Mouse (Mus musculus): Measurements from ENCODE around the gene Ralgapb. TPM values are rescaled to one million over a fixed set of nuclear protein-coding genes. Genes with fewer than 3 reads are reported as not detected.
"Not testable (repeated sequence)": the region's sequence is repeated elsewhere in the genome, so short reads cannot be mapped to it uniquely, and the experiment has no call there.

Ralgapb gene
- 10 to 100 TPM; 35.3 to 41.3 (median 38.6) TPM for total RNA-seq (2022)

DNA sequence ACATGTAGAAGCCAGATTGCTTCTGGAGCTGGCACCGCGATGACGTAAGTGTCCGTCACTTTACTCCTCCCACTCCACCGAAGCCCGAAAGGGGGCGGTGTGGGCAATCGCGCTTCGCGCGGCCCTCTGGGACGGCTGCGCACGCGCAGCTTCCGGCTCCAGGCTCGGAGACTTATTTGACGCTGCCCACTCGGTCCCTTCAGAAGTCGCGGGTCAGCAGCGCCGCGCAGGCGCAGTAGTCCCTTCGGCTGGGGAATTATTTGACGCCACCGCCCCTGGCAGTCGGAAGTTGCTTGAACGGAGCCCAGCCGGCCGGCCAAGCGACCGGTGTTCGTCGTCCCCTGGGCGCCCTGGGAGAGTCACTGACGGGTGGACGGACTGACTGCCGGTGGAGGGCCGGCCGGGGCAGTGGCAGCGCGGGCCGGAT is at the start of gene Ralgapb:
TSS of gene Ralgapb (plus strand) at position 254 of the 427 bp plus-strand sequence.
- peak; percentile 99 for DNase-seq (ENCODE audit: low spot score)

DNA sequence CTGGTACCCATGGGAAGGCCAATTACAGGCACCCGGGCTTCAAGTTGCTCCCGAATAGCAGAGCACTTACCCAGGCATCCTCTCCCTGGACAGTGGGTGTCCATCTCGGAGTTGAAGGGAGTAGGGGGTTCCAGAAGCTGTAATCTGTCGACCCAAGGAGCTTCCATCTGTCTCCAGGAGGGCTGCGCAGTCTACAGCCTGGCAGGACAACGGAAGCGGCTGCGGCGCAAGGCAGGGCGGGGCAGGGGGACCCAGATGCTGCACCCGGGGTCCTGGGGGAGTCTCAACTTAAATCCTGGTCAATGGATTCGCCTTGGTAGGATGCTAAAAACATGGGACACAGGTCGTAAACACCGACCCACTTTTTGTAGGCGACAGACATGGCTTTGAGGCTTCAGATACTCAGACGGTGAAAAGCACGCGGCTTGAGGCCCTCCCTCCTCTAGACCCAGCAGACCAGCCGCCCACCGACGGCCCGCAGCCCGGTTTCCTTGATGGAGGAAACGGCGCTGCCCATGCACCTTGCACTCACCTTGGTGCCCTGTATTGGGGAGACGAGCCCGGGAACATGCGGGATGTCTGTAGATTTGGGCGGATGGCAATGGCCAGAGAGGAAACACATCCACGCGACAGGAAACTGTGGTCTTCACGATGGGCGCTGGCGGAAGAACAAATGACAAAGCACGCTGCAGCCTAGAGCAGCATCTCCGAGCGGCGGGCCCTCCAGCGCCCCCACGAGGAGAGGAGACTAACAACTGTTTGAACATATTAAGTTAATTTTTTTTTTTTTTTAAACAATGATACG is 48.6 kb upstream of the Ralgapb start:
- peak; percentile 72 for DNase-seq (ENCODE audit: low spot score)

DNA sequence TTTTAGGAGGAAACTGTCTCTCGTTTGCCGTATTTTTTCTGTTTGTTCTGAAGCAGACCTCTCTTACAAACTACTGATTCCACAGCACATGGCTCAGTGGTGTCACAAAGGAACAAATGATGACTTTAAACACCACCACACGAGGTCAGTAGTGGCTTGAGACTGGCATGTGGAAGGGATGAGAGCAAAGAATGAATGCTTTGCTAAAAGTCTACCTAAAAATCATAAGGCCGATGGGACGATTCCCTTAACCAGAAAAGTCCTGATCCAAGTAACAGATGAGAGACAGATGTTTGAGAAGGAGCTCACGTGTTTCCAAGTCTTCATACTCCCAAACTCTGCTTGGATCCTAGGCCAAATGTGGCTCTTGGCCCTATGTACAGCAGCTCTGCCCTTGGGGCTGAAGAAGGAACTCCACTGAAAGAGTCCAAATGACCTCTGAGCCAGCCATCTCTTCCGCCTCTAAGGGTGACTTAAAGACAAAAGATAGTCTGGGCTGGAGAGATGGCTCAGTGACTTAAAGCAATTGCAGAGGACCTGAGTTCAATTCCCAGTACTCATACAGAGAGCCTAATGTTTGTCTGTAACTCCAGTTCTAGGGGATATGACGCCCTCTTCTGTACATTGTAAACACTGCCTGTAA is 47.8 kb upstream of the Ralgapb start:
- no peak for DNase-seq (ENCODE audit: low spot score)

DNA sequence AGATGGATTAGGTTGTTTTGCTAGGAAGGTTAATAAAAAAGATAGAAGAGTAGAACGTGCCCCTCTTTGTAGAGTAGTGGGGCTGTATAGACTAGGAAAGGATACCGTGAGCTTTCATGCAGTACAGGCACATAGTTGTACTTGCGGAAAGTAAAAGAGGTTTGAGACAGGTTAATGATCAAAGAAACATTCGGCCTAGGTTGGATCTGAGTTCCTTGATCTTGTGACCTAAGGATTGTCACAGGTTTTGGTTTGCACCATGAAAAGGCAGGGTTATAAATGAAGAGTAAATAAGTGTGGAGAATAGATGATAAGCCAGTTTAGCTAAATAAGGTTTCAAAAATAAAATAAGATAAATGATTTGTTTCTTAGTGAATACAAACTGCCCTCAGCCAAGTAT is 45.5 kb upstream of the Ralgapb start:
- no peak for DNase-seq (ENCODE audit: low spot score)

DNA sequence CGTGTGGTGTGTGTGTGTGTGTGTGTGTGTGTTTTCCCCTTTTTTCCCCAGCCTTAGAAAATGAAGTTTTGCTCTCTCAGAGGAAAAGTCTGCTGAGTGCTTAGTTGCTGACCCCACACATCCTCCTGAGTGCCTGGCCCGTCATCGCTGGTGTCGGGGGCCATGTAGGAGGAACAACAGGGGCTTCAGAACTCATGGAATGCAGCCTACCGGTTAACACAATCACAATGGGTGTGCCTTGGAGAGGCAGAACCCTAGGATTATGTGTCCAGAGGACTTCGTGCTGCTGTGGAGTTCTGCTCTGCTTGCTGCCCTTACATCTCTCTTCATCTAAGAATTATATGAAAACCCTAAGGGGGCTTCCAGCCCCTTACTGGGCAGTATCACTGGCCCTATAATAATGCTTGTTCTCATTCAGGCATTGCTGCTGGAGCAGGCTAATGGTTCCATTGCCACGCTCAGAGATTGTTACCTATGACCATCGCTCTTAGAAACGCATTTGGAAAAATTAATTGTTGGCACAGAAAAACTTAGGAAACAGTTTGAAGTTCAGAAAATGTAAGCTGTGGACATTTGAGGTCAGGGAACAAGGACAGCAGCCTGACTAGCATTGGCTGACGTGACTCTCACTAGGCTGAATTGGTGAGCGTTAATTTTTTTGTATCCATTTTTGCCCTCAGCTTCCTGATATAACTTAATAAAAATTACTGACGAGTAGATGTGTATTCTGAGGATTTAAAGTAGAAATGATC is 44.4 kb upstream of the Ralgapb start:
- no peak for DNase-seq (ENCODE audit: low spot score)

DNA sequence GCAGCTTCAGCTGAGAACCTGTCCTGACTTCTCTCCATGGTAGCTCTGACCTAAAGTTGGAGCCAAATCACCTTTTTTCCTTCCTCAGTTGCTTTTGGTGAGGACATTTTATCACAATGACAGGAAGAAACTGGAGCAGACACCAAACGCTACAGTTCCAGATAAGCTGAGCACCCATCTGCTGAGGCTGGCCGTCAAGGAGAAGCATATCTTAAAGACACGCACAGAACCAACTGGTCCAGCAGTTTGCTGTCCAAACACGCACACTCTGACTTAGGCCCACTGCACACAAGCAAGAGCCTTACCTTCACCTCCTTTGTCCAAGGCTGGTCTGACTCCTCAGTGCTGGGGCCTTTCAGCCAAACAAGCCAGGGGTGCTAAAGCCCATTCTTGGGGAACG is 42.0 kb upstream of the Ralgapb start:
- DNase-seq (ENCODE audit: low spot score): no peak

DNA sequence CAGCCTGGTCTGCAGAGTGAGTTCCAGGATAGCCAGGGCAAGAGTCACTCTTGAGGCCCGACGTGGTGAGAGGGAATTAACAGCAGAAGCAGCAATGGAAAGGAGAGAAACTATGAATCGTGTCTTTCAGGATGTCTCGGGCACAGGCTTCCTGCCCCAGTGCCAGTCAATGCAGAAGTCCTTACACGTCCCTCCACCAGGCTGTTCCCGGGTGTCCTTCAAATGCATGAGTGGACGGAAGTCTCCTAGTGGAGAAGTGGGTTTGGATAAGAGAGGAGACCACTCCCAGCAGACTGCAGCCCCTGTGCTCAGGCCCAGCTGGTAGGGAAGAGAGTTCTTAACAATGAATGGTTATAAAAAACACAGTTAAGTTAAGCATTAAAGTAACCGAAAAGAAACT is 41.3 kb upstream of the Ralgapb start:
- DNase-seq (ENCODE audit: low spot score): no peak

DNA sequence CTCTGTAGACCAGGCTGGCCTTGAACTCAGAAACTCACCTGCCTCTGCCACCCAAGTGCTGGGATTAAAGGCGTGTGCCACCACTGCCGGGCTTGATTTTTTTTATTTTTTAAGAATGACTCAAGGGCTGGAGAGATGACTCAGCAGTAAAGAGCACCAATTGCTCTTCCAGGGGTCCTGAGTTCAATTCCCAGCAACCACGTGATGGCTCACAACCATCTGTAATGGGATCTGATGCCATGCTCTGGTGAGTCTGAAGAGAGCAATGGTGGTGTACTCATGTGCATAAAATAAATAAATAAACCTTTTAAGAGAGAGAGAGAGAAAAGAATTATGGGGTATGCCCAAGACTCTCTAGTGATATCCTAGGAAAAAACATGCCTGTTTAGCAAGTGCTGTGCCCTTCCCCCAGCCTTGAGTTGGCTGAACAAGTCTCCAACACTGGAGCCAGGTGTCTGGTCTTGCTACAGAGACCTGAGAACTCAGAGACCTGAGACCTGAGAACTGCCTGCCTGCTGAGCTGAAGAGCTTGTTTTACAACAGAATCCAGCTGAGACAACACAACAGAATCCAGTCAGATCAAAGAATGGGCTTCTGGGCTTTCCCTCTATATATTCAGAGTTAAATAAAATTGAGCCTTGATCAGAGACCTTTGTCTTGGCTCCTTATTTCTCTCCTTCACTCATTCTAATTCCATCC is 40.0 kb upstream of the Ralgapb start:
- DNase-seq (ENCODE audit: low spot score): no peak

DNA sequence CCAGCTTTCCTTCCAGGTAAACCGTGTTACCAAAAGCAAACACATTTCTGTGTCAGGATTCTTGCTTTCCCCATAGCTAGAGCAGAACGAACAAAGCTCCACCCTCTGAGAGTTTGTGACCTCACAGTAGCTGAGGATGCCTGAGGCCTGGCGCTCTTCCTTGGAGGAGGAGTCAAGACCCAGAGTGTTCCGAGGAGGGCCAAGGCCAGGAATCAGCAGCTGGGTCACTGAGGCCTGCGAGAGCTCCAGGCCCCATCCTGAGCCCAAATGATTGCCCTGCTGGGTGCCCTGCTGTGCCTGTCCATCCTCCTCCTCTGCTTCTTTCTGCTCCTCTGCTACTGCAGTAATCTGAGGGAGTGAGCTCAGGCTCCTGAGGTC is 39.5 kb upstream of the Ralgapb start:
- DNase-seq (ENCODE audit: low spot score): no peak

DNA sequence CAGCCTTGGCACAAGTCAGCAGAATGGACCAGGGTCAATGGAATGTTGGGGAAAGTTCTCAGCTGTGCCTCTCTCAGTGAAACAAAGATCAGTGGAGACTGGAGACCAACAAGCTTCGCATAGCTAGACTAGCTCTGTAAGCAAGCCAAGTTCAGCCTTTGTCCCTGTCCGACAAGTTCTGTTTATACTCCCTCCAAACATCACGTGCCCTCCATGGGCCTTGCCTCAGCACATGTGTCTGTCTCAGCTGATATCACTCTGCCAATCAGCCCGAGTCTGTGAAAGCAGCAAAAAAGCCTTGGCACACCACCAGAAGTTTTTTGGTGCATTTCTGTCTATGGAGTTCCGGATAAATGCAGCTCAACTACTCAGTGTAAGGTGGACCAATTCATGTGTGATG is 36.6 kb upstream of the Ralgapb start:
- no peak for DNase-seq (ENCODE audit: low spot score)

DNA sequence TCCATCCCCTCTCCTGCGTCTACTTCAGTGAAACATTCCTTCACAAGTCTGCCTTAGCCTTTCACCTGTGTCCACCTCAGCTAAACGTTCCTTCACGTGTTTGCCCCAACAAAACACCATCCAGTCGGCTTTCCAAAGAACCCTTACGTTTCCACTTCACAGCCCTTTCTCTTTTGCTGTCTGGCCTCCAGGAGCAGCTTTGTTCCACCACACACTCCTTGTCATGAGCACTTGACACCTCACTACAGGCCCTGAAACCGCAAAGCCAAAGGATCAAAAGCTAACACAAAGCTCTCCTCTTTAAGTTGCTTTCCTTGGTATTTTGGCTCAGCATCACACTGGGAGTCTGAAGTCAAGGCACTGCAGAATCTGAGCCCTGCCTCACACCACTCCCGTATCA is 36.1 kb upstream of the Ralgapb start:
- no peak for DNase-seq (ENCODE audit: low spot score)

DNA sequence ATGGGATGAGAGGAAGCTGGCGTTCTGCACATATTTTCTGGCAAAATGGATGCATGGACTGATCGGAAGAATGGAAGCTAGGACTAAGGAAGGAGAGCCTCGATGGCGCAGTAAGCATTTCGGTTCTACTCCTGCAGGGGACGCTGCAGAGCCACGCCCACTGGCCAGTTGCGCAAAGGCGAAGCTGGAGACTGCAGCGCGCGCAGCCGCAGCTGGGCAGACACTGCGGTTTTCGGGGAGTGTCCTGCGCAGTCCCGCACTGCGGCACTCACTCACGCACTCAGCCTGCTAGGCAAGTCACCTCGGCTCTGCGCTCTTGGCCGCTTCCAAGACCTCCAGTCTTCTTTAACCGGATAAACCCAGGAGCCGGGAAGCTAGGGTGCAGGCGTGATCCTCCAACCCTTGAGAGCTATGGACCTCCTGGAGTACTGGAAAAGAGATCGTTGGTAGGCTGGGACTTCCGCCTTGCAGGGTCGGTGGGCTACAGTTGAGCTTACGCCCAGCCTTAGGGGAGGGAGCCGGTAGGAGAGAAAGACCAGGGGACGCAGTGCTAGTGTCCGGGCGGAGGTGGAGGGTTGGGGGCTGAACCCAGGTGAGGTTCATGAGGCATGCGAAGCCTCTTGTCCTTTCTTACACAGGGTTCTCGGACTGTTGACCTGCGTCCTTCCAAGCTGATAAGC is 34.1 kb upstream of the Ralgapb start, which contains the start of gene Snhg11:
TSS of gene Snhg11 (plus strand) at position 196 of the 680 bp plus-strand sequence.
- no peak for DNase-seq (ENCODE audit: low spot score)

DNA sequence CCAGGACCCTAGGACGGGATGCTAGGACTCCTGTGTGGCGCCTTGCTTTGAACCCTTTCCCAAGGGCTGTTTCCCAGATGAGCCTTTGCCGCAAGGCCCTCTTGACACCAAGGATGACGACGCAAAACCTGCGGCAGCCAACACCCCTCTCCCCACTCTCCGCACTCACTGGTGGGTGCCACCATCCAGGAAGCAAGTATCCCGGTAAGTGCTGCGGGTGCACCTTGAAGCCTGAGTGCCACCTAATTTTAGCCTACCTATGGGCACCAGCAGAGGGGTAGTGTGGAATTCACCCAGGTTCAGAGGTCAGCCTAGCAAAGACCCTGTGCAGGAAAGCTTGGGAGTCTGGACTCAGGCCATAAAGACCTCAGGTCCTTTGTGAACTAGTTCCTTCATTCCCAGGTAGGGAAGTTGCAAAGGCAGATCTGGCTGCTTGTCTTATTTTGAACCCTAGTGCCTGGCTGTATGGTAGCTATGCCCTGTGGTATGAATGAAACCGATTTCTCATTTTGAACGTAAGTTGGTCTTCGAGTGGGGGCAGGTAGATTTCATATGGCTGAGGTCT is 33.4 kb upstream of the Ralgapb start:
- DNase-seq (ENCODE audit: low spot score): no peak

DNA sequence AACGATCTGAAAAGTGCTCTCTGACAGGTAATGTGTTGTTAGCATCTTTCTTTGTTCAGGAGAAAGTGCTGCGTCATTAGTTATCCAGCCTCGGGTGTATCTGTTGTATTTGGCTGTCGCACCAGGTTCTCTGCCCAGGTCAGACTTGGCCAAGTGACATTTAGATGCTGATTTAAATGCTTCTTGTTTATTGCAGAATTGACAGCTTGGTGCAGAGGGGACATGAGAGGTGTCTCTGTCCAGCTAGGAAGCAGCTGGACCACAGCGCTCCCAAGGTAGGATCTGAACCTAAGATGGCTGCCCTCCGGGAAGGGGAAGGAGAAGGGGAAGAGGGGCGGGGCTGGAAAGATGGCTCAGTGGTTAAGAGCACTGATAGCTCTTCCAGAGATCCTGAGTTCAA is 32.9 kb upstream of the Ralgapb start:
- no peak for DNase-seq (ENCODE audit: low spot score)

DNA sequence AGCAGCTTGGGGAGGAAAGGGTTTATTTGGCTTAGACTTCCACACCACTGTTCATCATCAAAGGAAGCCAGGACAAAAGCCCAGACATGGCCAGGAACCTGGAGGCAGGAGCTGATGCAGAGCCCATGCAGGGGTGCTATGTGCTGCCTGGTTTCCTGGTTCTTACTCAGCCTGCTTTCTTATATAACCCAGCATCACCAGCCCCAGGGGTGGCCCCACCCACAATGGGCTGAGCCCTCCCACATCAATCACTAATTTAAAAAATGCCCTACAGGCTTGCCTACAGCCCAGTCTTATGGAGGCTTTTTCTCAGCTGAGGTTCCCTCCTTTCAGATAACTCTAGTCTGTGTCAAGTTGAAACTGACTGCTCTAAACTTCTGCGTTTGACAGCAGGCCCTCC is 31.8 kb upstream of the Ralgapb start:
- no peak for DNase-seq (ENCODE audit: low spot score)

DNA sequence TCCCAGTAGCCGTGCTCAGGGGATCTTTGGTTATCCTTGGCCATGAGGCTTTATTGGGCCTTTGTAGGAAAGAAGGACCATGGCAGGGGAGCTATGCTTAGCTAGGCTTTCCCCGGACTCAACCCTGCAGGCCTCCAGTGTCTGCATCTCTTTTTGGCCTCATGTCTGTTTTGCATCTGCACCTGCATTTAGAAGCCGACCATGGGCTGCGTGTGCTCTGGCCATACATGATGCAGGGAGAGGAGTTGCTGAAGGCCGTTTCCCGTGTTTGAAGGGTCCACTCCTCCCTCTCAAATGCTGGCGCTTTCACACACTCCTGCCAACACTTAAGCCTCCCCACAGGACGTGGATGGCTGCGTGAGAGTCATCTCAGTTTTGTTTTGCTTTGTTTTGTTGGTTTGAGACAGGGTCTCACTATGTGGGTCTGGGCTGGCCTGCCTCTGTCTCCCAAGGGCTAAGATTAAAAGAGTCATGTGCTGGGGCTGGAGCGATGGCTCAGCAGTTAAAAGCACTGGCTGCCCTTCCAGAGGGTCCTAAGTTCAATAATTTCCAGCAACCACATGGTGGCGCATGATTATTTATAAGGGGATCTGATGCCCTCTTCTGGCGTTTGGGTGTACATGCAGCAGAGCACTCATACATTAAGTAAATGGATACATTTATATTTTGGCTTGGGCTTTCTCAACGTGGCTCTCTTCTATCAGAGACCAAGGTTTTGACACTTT is 30.1 kb upstream of the Ralgapb start:
- DNase-seq (ENCODE audit: low spot score): peak; percentile 35

DNA sequence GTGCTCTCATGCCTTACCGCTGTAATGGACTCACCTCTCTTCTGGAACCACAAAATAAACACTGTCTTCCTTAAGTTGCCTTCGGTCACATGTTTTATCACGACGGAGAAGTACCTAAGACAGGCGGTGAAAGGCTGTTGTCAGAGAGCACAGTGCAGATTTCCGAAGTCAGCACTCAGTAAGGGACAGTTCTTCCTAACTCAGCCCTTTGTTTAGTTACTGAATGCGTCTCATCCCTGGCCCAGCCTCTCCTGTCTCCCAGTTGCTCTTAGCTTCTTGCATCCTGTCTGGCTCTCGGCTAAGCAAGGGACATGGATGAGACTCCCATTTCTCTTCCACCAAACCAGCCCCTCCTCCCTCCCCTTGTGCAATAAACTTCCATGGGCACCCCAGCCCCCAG is 23.6 kb upstream of the Ralgapb start:
- no peak for DNase-seq (ENCODE audit: low spot score)

DNA sequence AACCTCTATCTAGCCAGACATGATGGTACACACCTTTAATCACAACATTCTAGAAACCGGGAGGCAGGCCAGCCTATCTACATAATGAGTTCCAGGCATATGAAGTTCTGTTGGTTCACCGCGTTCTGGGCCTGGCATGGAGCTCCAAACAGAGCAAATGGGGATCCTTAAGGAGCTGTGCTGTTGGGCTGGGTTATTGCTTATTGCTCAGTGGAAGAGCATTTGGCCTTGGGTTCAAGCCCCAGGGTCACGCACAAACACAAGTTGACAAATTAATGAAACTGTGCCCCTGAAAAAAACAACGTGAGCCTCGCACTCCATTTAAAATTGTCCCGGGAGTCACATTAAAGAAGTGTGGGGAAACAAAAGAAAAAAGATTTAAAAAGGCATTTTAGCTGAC is 20.2 kb upstream of the Ralgapb start:
- DNase-seq (ENCODE audit: low spot score): no peak

DNA sequence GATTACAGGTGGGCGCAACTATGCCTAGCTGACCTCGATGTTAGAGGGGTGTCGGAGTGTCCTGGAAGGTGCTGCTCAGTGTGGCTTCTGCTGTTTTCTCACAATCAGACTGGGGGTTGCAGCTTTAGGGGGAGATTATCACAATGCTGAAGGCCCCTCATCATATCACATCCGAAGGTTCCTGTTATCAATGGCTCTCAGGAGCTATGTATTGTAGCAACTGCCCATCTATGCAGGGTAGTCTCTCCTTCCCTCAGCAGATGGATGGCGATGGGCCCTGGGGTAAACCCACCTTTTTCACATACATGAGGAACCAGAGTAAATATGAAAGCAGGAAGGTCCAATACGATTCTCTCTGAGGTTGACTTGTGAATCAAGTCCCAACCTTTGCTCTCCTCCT is 13.3 kb upstream of the Ralgapb start:
- no peak for DNase-seq (ENCODE audit: low spot score)

DNA sequence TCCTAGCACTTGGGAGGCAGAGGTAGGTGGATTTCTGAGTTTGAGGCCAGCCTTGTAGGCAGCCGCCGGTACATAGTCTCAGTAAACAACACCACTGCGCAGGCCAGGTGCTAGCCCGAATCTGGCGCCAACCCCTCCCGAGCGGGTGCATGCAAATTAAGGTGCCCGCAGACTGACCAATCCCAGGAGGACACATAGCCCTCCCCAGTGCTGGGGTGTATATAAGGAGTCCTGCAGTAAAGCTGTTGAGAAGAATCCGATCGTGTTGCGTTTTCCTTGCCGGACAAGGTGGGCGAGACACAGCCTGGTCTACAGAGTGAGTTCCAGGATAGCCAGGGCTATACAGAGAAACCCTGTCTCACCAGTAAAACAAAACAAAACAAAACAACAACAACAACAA is 12.5 kb upstream of the Ralgapb start:
- DNase-seq (ENCODE audit: low spot score): not testable (repeated sequence)
